Mouse (Mus musculus) hindbrain, embryonic 16.5 days (tissue): ENCODE data around the gene Mb. TPM values are rescaled to one million over a fixed set of nuclear protein-coding genes. Genes with fewer than 3 reads are reported as not detected.

Source experiments
- ATAC-seq: fragments of 200-750 bp; cut with Nextera tagmentation; 2 replicates; pipeline ENCODE4 v1.8.0; 2017; ENCODE audit warnings: moderate TSS enrichment, moderate library complexity
- H3K27ac ChIP-seq: fragments of 300-500 bp; sonication (generic); 2 replicates; pipeline ENCODE4 v1.5.1; 2014; ENCODE audit warnings: low read depth, mild to moderate bottlenecking, control low read depth, low read length, moderate library complexity
- H3K27me3 ChIP-seq: fragments of 300-500 bp; sonication (generic); replicated peaks from 2 replicates; pipeline ENCODE4 v1.6.1; 2014; ENCODE audit warnings: low read length; ENCODE audit not compliant: control insufficient read depth, insufficient read depth
- H3K36me3 ChIP-seq: fragments of 300-500 bp; sonication (generic); 2 replicates; pipeline ENCODE4 v1.6.1; 2014; ENCODE audit warnings: mild to moderate bottlenecking, low read length, moderate library complexity, mixed read lengths; ENCODE audit not compliant: control insufficient read depth, insufficient read depth
- H3K4me1 ChIP-seq: fragments of 300-500 bp; sonication (generic); 2 replicates; pipeline ENCODE4 v1.6.1; 2014; ENCODE audit warnings: low read depth, low read length; ENCODE audit not compliant: control insufficient read depth, insufficient read depth
- H3K4me2 ChIP-seq: fragments of 300-500 bp; sonication (generic); 2 replicates; pipeline ENCODE4 v1.6.1; 2014; ENCODE audit warnings: mild to moderate bottlenecking, low read length, control low read depth, moderate library complexity
- H3K4me3 ChIP-seq: fragments of 300-500 bp; sonication (generic); 2 replicates; pipeline ENCODE4 v1.5.1; 2014; ENCODE audit warnings: mild to moderate bottlenecking, low read length, control low read depth, moderate library complexity
- H3K9ac ChIP-seq: fragments of 300-500 bp; sonication (generic); 2 replicates; pipeline ENCODE4 v1.6.1; 2014; ENCODE audit warnings: low read depth, mild to moderate bottlenecking, control low read depth, low read length, moderate library complexity
- H3K9me3 ChIP-seq: fragments of 300-500 bp; sonication (generic); 2 replicates; pipeline ENCODE4 v1.6.1; 2014; ENCODE audit warnings: mild to moderate bottlenecking, low read length, moderate library complexity; ENCODE audit not compliant: control insufficient read depth
- WGBS: fragments of 180-500 bp; shearing (Covaris S2); extraction: QIAGEN DNeasy Blood & Tissue Kit; methylation state at CpG from one replicate; pipeline ENCODE4 v1.1.7; 2014; 5-methylcytosine and 5-hydroxymethylcytosine counted together
- polyA plus RNA-seq: library from polyadenylated mRNA; unstranded; fragments of >200 nt; fragmentation: Nextera tagmentation; extraction: Ambion mirVana; gene quantifications from 2 replicates; pipeline ENCODE4 v1.2.1, GENCODE M21; 2015

Gene Mb
- polyA plus RNA-seq, 1 experiment from 2014 or later, result 0.81 TPM

DNA sequence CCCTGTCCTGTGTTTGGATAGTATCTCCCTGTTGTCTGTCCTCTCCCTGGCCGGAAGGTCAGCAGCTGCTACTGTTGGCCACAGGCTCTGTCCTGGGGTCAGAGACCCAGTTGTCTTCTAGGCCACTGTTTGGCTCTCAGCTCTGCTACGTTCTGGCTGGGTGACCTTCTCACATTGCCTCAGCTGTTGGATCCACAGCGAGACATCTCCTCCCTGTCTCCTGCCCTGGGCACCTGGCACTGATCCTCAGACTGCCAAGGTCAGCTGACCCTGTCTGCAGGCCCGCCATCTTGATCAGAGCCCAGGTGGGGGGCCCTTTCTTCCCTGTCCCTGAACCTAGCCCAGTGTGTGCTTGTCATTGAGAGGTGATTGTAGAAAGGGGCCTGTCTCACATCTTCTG, 35.5 kb downstream of the Mb start:
- no peak overlapping the region for H3K27ac ChIP-seq
- no peak overlapping the region for H3K4me3 ChIP-seq
- peak overlapping the region; percentile 37; the same call in 1 of the 2 replicates for H3K4me2 ChIP-seq
- ATAC-seq, result no peak
- WGBS, result 63% methylated on average over 4 of the region's 4 CpGs
- H3K36me3 ChIP-seq, result no peaks in the 10 kb centered on the region
- H3K4me1 ChIP-seq, result peaks cover 19% of the 10 kb centered on the region
- no peak overlapping the region for H3K9ac ChIP-seq
- no peaks in the 10 kb centered on the region for H3K9me3 ChIP-seq
- no peaks in the 10 kb centered on the region for H3K27me3 ChIP-seq

DNA sequence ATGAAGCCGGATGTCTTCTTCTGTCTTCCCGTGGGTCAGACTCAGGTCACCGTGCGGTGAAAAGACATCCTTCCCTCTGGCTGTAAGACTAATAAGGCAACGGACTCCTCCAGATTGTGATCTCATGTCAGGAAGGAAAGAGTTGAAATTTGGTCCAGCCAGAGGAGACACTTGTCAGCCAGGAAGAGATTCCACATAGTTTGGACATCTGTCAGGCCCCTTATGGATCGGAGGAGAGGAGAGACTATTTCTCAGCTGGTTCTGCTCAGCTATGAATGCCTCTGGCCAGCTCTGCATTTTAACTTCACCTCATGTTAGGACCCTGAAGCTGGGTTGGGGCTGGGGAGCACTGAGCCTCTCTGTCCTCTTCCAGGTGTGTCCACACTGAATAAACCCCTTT, 36.0 kb downstream of the Mb start:
- no peak for ATAC-seq
- no peak overlapping the region for H3K9ac ChIP-seq
- WGBS, result 54% methylated on average over 6 of the region's 6 CpGs

DNA sequence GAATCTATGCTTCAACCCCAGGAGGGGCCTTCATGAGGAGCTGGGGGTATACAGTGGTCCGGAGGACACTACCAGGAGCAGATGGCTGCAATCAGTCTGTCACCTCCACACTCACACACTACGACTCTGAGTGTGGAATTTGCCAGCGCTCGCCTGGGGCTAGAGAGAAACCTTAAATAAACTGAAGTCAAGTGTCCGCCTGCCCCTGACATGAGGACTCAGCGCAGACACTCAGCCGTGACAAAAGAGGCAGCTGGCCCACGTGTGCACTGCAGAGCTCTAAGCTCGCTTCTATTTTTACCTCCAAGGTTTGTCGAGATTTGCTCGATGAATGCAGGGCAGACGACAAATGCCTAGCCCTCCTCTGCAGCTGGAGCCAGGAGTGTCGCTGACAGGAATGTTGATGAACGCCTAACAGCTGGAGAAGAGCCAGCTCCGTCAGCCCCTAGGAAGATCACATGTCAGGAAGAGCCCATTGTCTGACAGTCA, 36.7 kb downstream of the Mb start:
- Histone ChIP-seq H3K9me3 (no peaks in the 10 kb centered on the region), H3K36me3 (no peaks in the 10 kb centered on the region), H3K9ac (peak overlapping the region; percentile 33; the same call in 1 of the 2 replicates), H3K4me2 (peak overlapping the region; percentile 37), H3K4me1 (peaks cover 19% of the 10 kb centered on the region), H3K4me3 (no peak overlapping the region), H3K27ac (peak overlapping the region; percentile 65), H3K27me3 (no peaks in the 10 kb centered on the region)
- WGBS, result 20% methylated on average over 15 of the region's 15 CpGs
- ATAC-seq, result peak; percentile 81

More for the DNA sequence above, 36.0 kb downstream of the Mb start:
- Histone ChIP-seq H3K4me1 (peaks cover 19% of the 10 kb centered on the region), H3K36me3 (no peaks in the 10 kb centered on the region), H3K4me2 (peak overlapping the region; percentile 37), H3K4me3 (0 out of 2 replicates have a peak overlapping the region, but pooled peaks have one; percentile 2), H3K27me3 (no peaks in the 10 kb centered on the region), H3K9me3 (no peaks in the 10 kb centered on the region), H3K27ac (peak overlapping the region; percentile 65)

DNA sequence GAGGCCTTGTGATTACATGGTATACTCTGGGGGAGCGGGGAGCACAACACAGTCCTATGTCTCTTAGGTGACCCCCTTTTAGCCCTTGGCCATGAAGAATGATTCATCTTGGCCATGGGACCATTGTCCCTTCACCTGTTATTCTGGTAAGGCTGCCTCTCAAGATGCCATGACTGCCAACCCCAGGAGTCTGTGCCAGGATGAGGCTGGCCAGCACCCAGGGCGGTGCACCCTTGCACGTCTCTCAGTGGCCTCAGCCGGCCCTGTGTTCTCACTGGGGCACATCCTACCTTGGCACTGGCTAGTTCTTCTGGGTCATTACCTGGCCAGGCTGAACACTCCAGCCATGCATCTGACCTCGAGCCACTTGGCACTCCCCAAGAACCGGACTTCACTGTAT, 41.6 kb downstream of the Mb start:
- no peaks in the 10 kb centered on the region for H3K27me3 ChIP-seq

DNA sequence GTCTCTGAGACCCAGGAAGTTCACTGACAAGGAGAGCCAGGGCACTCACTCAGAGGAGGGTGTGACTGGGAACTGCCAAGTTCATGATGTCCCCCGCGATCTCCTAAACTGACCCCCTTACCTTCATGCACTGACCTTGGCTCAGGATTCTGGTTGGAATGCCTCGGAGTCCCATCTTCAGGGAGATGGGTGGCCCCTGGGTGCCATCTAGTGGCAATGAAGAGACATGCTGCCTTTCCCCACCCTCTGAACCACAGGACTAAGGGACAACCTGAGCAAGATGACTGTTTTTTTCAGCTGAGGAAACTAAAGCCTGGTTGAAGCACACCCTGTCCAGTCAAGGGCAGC, 46.6 kb downstream of the Mb start:
- Histone ChIP-seq H3K36me3 (no peaks in the 10 kb centered on the region), H3K4me2 (no peak overlapping the region), H3K27ac (no peak overlapping the region), H3K9ac (no peak overlapping the region), H3K4me3 (no peak overlapping the region), H3K4me1 (no peaks in the 10 kb centered on the region), H3K9me3 (no peaks in the 10 kb centered on the region), H3K27me3 (no peaks in the 10 kb centered on the region)
- peak; percentile 69 for ATAC-seq
- WGBS, result 24% methylated on average over 3 of the region's 3 CpGs

More for the DNA sequence above, 41.6 kb downstream of the Mb start:
- H3K4me1 ChIP-seq, result peaks cover 6% of the 10 kb centered on the region
- ATAC-seq, result no peak
- H3K4me3 ChIP-seq, result no peak overlapping the region
- H3K9ac ChIP-seq, result no peak overlapping the region
- no peaks in the 10 kb centered on the region for H3K36me3 ChIP-seq
- H3K9me3 ChIP-seq, result no peaks in the 10 kb centered on the region
- H3K27ac ChIP-seq, result no peak overlapping the region
- H3K4me2 ChIP-seq, result no peak overlapping the region
- WGBS, result 90% methylated on average over 6 of the region's 6 CpGs

DNA sequence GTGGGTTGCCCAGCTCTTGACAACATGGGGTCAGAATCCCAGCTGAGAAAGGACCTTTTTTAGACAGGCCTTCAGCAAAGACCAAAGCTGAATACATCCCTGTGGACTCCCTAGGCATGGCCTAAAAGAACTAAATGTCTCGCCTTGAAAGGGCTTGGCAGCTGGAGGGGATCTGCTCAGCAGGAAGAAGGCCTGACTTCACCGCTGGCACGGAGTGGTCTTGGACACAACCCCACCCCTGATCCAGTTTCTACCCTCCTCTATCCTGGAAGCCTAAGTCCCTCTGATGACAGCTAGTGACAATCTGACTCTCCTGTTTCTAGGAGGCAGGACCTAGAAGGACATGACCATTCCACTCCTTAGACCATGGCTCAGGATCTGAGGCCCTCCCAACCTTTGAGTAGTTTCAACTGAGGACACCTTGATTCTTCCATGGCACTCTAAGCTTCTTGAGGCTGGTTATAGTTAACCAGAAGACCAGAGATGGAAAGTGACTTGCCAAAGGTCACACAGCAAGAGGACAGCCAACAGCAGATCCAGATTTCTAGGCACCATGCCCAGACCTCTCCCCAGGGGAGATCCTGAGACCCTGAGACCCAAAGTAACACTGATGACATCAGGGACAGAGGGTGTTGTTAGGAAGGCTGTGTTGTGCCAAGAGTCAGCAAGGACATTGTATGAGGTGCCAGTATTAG, 47.1 kb downstream of the Mb start:
- Histone ChIP-seq H3K9me3 (no peaks in the 10 kb centered on the region), H3K9ac (no peak overlapping the region), H3K4me3 (no peak overlapping the region), H3K4me1 (no peaks in the 10 kb centered on the region), H3K36me3 (no peaks in the 10 kb centered on the region), H3K27me3 (no peaks in the 10 kb centered on the region), H3K27ac (no peak overlapping the region), H3K4me2 (no peak overlapping the region)
- 0 out of 2 replicates have a peak, but pooled peaks have one; percentile 11 for ATAC-seq
- WGBS, result 76% methylated on average over 3 of the region's 3 CpGs

DNA sequence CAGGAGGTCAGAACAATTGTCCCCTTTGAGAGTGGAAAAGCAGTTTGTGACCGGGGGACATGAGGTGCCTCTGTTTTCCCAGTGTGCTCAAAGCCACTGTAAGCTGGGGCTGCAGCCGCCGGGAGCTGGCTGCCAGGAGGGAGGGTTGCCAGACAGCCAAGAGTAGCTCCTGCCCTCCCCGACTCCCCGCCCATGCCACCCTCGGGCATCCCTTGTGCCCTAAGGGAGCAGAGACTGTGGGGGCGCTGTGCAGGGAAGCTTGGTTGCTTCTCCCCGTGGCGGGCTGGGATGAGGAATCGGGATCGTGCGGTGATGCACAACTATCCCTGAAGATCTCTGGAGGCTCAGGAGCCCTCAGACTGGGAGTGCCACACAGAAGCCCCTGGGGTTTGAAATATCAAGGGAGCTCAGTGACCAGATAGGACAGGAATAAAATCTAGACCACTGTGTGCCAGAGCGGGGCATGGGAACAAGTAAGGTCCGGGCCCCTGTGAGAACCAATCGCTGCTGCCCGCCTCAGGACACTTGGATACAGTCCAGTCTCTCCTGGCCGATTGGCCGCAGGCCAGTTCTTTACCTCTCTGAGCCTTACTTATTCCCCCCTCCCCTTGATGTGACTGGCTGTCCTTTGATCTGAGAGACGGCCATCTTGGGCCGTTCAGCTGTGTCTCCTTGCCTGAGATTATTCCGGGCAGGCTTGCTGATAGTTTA, 51.4 kb downstream of the Mb start:
- H3K9ac ChIP-seq, result no peak overlapping the region
- H3K4me2 ChIP-seq, result peak overlapping the region; percentile 27; the same call in 1 of the 2 replicates
- H3K4me1 ChIP-seq, result no peaks in the 10 kb centered on the region
- no peaks in the 10 kb centered on the region for H3K27me3 ChIP-seq
- 41% methylated on average over 21 of the region's 21 CpGs for WGBS
- ATAC-seq, result peak; percentile 52; the same call in 1 of the 2 replicates
- no peak overlapping the region for H3K27ac ChIP-seq
- H3K36me3 ChIP-seq, result no peaks in the 10 kb centered on the region
- H3K4me3 ChIP-seq, result no peak overlapping the region
- no peaks in the 10 kb centered on the region for H3K9me3 ChIP-seq

DNA sequence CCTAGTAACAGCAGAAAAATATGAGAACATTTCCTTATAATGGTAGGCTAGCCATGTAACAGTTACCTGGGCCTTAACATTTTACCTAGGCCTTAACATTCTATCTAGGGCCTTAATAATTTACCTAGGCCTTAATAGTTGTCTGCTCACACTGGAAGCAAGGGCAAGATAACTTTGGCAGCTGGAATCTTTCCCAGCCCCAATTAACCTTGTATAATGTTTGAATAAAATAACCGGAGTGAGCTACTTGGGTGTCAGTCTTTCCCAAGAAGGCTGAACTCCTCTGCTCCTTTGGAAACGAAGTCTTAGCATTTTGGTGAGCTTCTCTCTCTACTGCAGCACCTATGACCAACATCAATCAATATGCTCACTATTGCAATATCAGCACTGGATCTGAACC, 52.4 kb downstream of the Mb start:
- no peaks in the 10 kb centered on the region for H3K9me3 ChIP-seq
- no peak overlapping the region for H3K4me2 ChIP-seq
- H3K4me1 ChIP-seq, result no peaks in the 10 kb centered on the region
- H3K9ac ChIP-seq, result no peak overlapping the region
- H3K4me3 ChIP-seq, result no peak overlapping the region
- WGBS, result 73% methylated on average over 2 of the region's 2 CpGs
- H3K27ac ChIP-seq, result no peak overlapping the region
- ATAC-seq, result no peak
- H3K27me3 ChIP-seq, result no peaks in the 10 kb centered on the region
- no peaks in the 10 kb centered on the region for H3K36me3 ChIP-seq

DNA sequence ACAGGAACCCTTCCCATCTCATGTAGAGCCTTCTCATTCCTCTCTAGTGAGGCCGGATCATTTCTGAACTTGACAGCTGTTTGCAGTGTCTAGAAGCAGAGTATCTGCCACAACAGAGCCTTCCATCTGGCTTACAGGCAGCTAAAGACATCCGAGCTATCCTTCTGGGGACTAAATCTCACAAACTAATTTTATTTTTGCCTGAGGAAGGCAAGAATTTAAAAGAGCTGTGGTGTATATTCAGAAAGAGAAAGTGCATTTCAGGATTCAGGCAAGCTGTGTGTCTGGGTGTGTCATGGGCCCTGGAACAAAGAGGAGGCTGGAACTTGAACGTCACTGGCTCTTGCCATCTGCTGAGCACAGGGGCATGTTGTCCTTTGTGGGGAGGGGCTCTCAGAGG, 56.1 kb downstream of the Mb start:
- Histone ChIP-seq H3K27me3 (no peaks in the 10 kb centered on the region), H3K36me3 (no peaks in the 10 kb centered on the region), H3K4me1 (no peaks in the 10 kb centered on the region), H3K9me3 (no peaks in the 10 kb centered on the region), H3K9ac (no peak overlapping the region), H3K27ac (peak overlapping the region; percentile 67; the same call in 1 of the 2 replicates), H3K4me2 (no peak overlapping the region), H3K4me3 (no peak overlapping the region)
- no peak for ATAC-seq
- WGBS, result 65% methylated on average over 3 of the region's 3 CpGs
